Mouse (Mus musculus): ENCODE data around the gene Fam92b.

GRCm38 (mm10) chr8:120164026-120164425 is 13.2 kb downstream of the Fam92b start:
- TF ChIP-seq CTCF (IDR thresholded peaks at IDR 0.05; ENCODE audit: extremely low read depth, insufficient read depth, insufficient read length, insufficient replicate concordance) (no peak), POLR2A (IDR thresholded peaks at IDR 0.05; ENCODE audit: low read depth, low read length) (no peak)

All from spleen, adult 2 months (tissue).